Mouse (Mus musculus) adrenal gland, adult (tissue): ENCODE data around the gene Gpx8.
"Not testable (repeated sequence)": the region's sequence is repeated elsewhere in the genome, so short reads cannot be mapped to it uniquely, and the experiment has no call there.

Experiments
- DNase-seq, 2 experiments: peaks; one replicate each; pipeline ENCODE4 v3.0.0; 2022 to 2023; ENCODE audit warnings: low spot score in 1 of 2; ENCODE audit not compliant: inconsistent age in 2 of 2

Gene Gpx8

DNA sequence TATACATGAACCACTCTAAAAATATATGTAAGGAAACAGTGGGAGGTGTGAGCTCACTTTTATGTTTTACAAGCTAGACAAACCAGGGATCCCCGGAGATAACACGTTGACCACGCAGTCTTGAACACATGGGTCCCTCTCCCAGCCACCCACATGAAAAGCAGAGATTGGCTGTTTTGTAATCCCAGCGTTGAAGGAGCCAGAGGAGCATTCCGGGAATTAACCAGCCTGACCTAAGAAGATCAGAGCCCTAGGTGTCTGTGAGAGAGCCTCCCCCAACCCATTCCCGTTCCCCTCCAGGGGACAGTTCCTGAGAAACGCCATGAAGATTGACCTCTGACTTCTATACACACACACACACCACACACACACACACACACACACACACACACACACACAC, 14.9 kb downstream of the Gpx8 start:
- DNase-seq: no peak

DNA sequence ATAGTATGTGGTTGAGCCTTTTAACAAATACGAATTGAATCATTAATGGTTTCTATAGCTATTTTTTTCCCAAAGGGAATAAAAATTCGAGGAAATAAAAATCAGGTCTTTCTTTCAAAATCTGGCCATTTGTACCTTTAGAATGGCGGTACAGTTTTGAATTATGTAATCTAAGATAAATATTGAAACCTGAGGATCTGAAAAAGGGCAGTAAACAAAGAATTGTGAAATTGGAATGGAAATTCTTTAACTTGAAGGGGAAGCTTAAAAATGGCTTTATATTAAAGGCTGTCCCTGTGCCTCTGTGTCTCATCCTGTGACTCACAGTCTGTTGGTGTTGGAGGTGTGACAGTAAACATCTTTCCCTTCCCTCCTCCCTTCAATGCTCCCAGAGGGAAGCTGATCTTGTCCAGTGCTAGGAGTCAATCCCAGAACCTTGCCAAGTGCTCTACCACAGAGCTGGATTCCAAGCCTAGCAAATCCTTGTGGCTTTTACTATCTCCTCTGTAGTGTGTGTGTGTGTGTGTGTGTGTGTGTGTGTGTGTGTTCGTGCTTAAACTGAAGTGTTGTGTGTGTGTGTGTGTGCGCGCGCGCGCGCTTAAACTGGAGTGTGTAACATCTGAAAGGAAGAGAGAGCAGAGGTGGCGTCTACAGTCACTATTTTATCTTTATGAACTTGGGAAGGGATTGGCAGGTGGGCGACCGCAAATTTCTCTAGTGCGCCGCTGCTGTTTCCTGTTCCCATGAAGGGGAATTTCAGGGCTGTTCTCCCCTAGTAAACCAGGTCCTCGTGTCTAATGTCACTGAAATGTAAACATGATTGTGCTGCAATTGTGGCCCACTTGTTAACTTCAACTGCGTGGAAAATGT, 22.7 kb downstream of the Gpx8 start:
- DNase-seq: no peak

DNA sequence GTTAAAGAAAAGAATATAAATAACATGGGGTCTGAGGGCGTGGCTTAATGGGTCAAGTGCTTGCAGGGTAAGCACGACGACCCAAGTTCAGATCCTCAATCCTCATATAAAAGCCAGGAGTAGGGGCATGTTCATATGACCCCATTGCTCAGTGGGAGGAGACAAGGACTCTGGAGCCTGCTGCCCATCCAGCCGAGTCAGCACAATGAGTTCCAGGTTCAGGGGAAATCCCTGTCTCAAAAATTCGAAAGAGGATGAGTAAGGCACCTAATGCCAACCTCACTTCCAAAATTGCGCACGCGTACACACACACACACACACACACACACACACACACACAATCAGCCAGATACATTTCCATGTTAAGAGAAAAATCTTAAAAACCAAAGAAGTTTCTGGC, 23.7 kb downstream of the Gpx8 start:
- DNase-seq: no peak

DNA sequence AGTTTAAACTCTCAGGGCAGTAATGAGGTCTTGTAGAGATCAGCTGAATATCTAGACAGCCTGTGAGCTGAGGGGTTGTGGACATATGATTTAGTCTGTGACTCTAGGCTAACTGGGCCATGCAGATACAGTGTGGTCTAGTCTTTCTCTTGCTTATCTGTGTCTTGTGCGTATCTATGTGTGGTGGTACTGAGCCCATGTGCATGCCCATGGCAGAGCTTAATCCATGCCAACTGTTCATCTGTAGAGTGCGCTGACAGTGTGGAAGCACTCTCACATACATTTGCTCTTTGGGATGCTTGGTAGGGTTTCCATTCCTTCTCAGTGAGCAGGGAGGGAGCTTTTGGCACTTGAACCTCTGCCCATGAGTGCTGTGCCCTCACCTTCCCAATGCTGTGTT, 24.7 kb downstream of the Gpx8 start:
- DNase-seq: no peak

DNA sequence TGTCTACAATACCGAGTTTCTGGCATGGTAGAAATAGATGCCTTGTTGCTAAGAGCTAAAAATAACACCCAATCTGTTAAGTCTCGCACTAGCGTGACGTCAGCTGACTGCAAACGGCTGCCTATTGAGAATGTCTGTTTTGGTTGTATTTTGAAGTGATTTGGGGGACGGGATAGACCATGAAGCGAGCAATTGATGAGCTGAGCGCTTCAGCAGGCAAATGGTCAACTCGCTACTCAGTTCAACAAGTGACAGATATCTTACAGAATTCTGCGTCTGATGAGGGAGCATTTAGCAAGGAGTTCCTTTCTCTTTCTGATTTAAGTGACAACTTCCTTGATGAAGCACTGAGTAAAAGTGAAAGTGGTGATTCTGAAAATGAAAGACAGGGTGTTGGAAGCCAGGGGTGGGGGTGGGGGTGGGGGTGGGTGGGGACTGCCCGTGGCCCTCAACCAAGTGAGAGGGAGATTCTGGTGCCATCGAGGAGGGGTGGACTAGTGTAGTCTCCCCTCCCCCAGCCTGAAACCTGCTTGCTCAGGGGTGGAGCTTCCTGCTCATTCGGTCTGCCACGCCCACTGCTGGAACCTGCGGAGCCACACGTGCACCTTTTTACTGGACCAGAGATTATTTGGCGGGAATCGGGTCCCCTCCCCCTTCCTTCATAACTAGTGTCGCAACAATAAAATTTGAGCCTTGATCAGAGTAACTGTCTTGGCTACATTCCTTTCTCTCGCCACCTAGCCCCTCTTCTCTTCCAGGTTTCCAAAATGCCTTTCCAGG, 32.8 kb downstream of the Gpx8 start:
- DNase-seq: not testable (repeated sequence)

DNA sequence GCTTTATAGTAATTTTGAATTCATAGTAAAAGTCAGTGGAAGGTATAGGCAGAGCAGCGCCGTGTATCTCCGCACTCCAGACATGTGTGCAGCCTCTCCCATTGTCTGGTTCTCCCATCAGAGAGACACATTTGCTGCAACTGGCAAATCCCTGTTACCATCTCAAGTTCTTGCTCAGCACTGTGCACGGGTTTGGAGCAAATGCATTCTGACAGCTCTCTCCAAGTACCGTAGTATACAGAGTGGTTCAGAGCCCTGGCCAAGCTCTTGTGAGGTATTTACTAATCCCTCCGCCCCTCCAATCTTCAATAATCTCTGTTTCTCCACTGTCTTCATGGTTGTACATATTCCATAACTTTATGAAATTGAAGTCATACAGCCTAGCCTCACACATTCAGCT, 33.5 kb downstream of the Gpx8 start:
- DNase-seq: no peak

DNA sequence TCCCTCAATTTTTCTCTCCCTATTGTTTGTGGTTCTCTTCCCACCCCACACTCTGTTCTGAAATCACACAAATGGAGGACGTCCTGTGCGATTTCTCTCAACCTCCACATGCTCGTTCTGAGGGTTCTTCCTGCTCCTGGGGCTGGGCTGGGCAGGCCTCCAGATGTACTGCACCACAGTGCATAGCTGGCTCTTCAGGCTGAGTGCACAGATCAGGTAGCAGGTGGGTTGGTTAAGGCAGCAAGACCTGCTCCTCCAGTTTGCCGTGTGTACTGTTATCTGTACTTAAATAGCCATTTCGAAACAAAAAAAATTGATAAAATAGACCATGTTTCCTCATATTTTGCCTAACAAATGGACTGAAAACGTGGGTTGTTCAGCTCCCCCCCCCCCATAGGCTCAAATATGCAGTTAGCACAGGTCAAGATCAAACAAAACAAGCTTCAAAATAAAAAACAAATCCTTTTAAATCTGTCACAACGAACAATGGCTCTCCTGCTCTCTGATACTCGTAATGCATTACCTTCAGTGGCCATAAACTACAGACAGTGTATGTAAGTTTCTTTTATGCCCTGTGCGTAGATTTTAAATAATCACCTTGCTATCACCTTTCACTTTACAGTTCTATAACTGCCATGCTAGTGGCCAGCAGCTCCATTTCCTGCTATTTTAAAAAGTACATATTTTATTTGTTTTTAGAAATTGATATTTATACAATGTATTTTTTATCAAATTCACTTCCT, 45.5 kb downstream of the Gpx8 start:
- DNase-seq: no peak

DNA sequence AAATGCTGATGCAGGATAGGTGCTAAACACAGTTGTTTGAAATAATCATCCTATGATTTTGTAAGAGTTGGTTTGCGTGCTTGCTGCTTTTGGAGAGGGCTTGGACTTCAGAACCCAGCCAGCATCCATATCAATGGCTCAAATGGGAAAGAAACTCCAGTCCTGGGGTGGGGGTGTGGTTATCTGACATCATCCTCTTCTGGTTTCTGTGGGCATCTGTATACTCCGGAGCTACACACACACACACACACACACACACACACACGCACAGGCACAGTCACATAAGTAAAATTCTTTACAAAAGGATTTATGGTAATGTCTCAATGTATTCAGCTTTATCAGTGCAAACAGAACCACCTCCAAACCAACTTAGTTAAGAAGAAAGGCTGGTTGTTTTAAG, 46.1 kb downstream of the Gpx8 start:
- no peak for DNase-seq

DNA sequence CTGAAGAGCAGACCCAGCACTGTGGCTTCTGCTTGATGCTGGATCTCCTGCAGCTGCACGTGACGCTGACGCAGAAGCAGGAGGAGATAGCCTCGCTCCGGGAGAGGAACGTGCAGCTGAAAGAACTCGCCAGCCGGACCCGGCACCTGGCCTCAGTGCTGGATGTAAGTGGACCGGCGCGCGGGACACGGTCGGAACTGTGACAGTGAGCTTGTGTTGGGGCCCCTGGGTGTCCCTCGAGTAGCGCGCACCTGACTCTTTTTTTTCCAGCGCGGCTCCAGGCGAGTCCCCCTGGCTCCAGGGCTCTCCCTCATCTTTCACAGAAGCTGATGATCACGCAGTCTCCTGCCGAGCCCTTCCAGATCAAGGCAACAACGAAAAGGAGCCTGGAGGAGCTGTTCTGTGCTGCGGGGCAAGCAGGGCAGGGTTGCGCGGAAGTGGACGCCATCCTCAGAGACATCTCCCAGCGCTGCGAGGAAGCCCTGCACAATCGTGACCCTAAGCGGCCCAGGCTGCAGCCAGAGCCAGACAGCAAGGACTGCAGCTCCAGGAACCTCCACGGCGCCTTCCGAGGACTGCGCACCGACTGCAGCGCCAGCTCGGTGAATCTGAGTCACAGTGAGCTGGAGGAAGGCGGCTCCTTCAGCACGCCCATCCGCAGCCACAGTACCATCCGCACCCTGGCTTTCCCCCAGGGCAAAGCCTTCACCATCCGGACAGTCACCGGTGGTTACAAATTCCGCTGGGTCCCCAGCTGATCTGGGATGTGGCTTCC, 47.6 kb downstream of the Gpx8 start:
- peak; percentile 44 to 78 for DNase-seq

DNA sequence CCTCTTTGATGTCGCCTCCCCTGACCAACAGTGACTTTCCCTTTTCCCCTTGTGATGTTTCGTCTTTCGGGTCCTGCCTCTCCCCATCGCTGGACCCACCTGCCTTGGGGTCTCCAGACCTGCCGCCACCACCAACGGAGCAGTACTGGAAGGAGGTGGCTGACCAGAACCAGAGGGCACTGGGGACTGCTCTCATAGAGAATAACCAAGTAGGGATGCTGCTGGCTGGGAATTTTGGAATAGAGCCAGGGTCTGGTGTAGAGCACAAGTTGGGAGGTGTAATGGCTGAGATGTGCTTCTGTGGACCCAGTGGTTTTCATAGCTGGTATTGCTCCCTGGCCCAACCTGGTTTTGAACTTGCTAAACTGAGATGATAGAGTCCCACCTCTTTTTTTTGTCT, 48.8 kb downstream of the Gpx8 start:
- DNase-seq: no peak

DNA sequence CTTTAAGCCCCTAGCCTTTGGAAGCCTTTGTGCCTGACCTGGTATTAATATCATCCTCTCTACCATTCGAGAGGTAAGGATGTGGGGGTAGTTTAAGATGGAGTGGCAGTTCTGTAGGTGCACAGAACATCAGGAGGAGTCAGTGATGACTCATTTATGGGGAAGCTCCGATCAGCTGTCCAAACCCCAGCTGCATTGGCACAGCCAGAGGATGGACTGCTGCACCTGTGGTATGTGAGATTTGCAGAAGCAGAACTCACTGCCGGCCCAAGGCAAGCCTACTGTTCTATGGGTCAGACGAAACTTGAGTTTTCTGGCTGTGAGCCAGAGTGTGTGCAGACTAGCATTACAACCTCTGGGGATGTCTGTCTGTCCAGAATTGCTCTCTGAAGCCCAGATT, 49.8 kb downstream of the Gpx8 start:
- DNase-seq: no peak

DNA sequence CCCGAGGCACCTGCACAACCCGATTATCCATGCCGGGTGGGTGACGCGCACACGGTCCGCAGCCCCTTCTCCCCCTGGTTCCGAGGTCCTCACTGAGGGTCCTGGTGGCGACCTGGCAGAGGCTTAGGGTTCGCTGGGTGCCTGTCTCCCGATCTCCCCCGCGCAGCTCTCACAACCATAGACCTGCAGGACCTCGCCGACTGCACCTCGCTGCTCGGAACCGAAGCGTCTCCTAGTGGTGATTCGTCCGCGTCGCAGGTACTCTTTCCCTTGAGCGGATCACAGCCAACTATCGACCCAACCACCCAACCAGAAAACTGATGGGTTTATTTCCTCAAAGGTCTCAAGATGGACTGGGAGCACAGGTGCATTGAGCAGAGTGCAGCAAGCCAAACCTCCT, 52.0 kb downstream of the Gpx8 start:
- peak; percentile 55 to 84 for DNase-seq

DNA sequence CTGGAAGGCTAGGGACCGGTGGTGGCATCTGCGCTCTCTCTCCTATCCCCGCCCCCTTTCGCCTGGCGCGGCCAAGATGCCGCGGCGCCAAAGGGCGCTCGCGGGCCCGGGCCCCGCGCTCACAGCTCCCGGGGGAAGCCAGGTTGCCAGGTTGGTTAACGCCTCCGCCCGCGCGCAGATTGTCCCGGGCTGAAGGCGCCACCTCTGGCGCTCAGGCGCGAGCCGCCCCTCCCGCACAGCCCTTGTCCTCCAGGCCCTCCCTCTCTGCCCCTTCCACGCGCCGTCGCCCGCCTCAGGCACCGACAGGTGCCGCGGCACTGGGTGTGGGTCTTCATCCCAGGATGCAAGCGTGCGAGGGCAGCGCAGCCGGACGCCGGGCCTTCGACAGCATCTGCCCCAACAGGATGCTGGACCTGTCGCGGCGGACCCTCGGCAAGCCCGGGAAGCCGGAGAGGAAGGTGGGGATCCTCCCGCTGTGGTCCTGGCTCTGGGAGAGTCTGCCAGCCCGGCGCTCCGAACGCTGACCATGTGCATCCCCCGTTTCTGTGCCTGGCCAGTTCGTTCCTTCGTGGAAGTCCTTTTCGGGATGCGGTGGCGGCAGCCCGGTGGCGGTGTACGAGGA, 52.6 kb downstream of the Gpx8 start, which contains the start of gene Mcidas:
TSS of gene Mcidas (plus strand) at position 315 of the 622 bp plus-strand sequence.
- DNase-seq: peak in 1 of 2 experiments; percentile 59
